Mouse (Mus musculus) heart, postnatal 25 days (tissue): ENCODE measurements around the gene Crlf2. TPM values are rescaled to one million over a fixed set of nuclear protein-coding genes. Genes with fewer than 3 reads are reported as not detected.

ENCODE experiments used
- DNase-seq: peaks from one replicate; pipeline ENCODE4 v3.0.0; 2022; ENCODE audit warnings: low spot score
- intact Hi-C: fragments of 180-260 bp; cut with DNase I; formaldehyde crosslinking; loops from one replicate; pipeline ENCODE4 v1.15.1; 2025
- total RNA-seq, 2 experiments: library from RNA; stranded (reverse); gene quantifications; 2 replicates each; pipeline ENCODE4 v1.2.3; 2021

The Crlf2 gene
- 1 to 10 TPM; 6.3 to 7.1 TPM for total RNA-seq

DNA sequence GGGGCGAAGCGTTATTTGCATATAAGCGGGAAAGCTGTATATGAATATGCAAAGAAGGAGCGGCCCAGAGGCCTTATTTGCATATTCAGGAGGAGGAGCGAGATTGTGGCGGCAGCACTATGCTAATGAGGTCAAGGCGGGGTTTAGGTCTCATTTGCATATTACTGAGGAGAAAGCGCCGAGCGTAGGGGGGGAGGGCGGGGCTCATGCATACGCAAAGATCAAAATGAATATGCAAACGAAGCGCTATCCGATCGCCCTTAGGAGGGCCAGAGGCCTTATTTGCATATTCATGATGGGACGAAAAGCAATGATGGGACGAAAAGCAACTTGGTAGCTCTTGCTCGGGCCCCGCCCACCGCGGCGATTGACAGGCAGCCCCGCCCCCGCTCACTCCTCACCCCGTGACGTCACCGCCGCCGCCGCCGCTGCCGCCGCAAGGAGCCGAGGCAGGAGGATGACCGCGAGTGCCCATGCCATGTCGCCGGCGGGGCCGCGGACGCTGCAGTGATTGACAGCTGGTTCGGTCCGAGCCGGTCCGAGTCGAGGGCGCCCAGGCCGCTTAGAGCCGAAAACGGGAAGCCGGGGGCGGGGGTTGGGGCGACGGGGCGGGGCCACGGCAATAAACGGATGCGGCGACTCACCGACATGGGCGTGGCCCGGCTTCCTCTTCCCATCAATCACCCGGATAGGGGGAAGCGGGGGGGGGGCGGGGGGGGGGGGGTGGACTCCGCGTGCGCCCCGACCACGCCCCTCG lies at the start of gene Crlf2:
Gene Crlf2, minus strand, starts transcription at position 590 of the 757 bp plus-strand sequence.
- intact Hi-C loops = no loop called here
- DNase-seq = peak; percentile 78

DNA sequence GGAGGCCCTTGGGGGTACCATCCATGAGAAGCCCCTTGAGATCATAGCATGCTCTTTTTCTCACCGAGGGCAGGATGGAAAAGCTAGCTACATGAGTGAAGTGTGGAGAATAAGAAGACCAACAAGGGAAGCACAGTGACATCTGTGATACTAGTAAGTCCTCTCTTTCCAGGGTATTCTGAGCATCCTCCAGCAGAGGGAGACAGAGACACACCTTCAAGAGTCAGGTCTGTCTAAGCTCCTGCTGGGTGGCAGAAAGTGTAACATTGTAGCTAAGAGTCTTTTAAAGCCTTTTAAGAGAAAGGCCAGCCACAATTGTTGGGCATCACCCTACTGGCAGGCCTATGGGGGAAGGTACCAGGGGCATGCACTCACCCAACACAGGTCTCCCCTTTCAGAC lies 43.8 kb upstream of the Crlf2 start:
- intact Hi-C loops = no loop called here
- no peak for DNase-seq

DNA sequence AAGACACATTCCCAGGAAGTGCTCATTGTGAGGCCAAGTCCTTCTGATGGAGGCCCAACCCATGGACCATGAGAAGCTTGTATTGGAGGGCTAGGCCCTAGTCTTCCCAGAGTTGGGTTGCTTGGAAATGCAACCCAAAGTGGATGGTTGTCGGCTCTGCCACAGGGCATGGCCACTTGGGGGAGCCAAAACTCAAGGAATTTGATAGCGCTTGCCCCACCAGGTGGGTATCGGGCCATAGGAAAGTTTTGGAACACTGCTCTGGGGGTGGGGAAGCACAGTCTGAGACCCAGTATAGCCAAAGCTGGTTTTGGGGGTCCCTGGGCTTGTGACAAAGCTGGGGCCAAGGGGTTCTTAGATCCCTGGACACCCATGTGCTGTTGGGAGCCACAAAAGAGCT lies 42.3 kb upstream of the Crlf2 start:
- DNase-seq = no peak
- intact Hi-C loops = no loop called here

DNA sequence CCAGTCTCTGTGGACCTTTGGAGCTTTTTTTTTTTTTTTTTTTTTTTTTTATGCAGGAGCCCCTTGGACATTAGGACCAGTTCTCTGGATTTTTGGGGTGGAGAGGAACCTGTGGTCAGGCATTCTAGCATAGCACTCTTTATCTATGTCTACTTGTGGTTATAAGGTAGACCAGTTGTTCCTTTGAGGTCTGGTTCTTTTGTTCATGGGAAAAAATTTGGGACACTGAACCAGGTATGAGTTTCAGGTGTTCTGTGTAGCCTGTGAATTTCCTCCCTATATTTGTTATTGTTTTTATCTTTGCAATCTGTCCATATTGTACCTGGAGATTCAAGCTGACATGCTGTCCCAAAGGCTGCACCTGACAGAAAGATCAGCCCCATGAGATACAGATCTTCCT lies 40.1 kb upstream of the Crlf2 start:
- intact Hi-C loops = no loop called here

DNA sequence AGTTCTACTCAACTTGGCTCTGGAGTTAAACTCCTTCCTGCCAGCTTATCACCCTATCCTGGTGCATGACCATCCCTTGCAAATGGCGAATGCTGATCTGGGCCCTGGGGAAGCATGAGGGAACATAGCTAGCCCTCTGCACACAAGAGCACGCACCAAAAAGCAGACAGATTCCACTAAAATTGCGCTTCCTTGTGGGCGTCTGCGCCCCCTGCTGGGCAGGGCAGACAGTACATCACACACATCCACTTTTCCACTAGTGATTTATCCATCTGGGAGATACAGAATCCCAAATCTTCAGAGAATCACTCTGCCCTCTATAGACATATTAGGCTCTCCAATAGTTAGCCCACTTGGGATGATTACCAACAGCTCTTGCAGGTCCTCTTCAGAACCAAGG lies 37.9 kb upstream of the Crlf2 start:
- DNase-seq = no peak
- intact Hi-C loops = loop anchor here (1.0 to 2.0 kb wide), 2 partner anchors 48 to 90 kb away; no protein-coding TSS in a partner anchor

More for the DNA sequence above, 40.1 kb upstream of the Crlf2 start:
- DNase-seq = no peak

DNA sequence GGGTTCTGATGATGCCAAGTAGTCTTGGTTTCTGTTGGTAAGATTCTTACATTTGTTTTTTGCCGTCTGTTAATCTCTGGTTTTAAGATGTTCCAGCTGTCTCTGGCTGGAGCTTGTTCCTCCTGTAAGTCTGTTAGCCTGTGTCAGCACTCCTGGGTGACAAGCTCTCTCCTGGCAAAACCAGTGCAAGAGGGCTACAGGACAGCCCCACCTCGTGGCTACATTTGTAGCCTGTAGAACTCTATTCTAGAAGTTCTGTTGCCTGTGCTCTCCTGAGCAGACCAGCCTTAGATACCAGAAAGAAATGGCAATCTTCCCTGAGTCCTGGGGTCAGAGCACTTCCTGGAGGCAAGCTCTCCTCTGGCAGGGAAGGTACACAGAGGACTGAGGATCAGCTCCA lies 4.0 kb upstream of the Crlf2 start:
- intact Hi-C loops = no loop called here
- DNase-seq = no peak

DNA sequence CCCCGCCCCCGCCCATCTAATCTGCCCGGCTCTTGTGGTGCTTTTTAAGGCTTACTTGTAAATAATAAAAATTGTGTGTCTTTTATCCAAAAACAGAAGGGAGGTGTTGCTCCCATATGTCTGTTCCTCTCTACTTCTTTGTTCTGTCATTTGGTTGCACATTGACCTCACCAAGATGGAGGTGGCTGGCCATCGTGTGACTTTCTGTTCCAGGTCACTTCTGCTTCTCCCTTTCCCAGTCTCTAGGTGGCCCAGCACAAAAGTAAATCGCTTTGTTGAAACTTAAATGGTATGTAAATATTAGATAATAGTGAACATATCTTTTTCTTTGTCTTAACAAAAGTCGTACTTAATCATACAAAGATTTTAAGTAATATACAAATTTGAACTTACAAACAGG lies 398 bp upstream of the Crlf2 start:
- DNase-seq = no peak
- intact Hi-C loops = no loop called here

DNA sequence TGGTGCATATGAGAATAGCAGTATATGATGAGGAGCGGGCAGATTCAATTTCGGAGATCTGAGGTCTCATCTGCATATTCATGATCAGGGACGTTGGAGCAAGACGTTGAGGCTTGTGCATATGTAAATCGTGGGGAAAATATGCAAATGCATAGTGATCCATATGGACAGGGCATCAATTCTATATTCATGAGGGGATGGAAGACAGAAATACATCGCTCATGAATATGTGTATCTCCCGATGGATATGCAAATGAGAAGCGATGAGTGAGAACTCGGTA lies 730 bp downstream of the Crlf2 start:
- intact Hi-C loops = no loop called here
- no peak for DNase-seq

DNA sequence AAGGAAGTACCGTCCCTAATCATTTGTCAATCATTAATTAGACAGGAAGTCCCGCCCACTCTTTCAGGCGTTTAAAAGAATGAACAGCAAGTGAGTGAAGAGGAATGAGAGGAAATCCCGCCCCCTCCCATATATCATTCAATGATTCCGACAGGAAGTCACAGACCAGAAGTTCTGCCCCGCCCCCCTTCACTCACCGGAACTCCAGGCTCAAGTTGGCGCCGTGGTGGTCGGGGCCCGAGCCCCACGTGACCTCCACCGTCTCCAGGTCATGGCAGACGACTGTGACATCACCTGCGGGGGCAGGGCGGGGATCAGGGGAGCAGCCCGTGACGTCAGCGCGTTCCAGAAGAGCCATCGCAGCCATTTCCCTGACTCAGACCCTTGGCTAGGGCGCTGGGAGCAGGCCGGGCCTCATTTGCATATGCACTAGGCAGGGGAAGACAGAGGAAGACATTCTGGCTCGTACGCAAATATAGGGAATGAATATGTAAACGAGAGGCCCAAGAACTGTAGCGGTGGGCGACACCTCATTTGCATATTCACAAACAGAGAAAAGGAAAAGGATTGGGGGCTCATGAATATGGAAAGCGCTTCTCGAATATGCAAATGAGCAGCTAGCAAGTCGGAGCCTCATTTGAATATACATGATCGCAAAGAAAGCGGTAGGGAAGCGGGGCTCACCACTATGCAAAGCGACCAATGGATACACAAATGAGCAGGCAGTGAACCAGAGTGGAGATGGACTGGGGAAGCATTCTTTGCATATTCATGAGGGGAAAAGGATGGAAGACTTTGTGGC lies 1.3 kb downstream of the Crlf2 start:
- peak; percentile 93 for DNase-seq
- intact Hi-C loops = no loop called here

DNA sequence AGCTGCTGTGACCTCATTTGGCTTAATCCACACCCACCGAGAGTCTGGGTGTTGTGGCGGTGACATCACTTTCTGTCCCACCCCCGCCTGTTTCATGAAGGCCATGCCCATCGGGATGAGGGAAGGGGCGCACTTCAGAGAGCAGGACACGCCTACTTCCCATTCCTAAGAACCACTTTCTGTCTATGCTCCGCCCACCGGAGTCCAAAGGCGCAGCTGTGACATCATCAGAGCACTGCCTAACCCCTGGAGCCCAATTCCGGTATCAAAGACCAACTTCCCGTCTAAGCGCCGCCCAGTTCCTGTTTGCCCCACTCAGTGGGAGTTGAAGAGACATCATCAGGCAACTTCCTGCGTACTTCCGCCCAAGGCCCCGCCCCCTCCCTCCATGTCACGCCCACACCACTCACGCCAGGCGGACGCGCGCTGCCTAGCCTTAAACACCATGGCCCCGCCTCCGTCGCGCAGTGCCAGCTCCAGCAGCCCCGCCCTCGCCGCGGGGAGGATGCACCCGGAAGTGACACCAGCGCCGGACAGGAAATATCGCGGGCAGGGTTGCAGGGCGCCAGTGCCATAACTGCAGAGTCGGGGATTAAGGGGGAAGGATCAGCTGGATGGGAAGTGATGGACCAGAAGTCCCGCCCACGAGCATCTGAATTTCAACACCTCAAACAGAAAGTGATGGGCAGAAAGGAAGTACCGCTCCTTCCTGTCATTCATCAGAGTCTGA lies 2.0 kb downstream of the Crlf2 start:
- peak; percentile 83 for DNase-seq
- intact Hi-C loops = no loop called here

DNA sequence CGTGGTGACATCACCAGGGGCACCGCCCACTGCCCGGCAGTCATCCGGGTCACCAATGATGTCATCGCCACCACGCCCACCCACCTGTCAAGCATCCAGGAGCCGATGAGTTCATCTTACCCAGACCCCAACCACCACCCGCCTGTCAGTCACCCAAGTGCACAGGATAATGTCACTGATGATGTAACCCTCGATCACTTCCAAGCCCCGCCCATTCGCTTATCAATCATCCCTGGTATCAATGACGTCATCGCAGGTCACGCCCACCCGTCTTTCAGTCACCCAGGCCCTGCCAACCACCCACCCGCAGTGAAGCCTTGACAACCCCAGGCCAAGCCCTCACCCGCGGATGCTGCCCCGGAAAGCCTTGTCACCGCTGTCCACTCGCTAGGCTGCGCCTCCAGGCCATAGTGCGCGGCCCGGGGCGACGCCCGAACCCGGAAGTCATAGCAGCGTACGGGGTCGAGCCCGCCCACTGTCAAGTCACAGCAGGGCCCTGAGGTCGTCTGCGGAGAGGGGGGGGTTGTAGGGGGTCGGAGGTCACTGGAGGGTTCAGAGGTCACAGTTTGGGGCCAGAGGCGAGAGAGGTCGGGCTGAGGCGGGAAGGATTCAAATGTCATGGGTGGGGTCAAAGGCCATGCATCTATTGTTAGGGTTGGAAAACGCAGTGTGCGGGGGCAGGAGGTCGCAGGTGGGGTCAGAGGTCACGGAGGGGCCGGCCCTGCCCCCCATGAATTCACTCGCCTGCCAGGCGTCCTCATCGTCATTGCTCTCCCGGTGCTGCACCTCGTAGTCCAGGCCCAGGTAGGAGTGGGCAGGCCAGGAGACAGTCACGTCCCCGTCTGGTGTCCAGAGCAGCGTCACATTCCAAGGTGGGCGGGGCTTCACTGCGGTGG lies 2.9 kb downstream of the Crlf2 start:
- intact Hi-C loops = no loop called here
- no peak for DNase-seq

DNA sequence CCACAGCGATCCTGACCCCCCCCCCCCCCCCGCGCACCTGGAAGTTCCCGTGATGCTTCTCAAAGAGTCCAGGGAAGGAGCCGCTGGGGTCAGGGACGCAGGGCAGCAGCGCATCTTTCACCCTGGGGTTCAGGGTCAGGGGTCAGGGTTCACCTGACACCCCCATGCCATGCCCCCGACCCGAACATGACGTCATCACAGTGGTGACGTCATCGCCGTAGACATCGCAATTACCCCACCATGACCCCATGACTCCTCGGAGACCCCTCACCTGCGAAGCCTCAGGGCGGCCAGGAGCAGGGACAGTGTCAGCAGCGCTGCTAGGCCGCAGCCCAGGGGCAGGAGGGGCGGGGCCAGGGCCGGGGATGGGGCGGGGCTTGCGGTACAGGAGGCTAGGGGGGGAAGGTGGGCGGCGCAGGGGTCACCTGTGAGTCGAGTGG lies 3.5 kb downstream of the Crlf2 start:
- intact Hi-C loops = no loop called here
- DNase-seq = no peak

DNA sequence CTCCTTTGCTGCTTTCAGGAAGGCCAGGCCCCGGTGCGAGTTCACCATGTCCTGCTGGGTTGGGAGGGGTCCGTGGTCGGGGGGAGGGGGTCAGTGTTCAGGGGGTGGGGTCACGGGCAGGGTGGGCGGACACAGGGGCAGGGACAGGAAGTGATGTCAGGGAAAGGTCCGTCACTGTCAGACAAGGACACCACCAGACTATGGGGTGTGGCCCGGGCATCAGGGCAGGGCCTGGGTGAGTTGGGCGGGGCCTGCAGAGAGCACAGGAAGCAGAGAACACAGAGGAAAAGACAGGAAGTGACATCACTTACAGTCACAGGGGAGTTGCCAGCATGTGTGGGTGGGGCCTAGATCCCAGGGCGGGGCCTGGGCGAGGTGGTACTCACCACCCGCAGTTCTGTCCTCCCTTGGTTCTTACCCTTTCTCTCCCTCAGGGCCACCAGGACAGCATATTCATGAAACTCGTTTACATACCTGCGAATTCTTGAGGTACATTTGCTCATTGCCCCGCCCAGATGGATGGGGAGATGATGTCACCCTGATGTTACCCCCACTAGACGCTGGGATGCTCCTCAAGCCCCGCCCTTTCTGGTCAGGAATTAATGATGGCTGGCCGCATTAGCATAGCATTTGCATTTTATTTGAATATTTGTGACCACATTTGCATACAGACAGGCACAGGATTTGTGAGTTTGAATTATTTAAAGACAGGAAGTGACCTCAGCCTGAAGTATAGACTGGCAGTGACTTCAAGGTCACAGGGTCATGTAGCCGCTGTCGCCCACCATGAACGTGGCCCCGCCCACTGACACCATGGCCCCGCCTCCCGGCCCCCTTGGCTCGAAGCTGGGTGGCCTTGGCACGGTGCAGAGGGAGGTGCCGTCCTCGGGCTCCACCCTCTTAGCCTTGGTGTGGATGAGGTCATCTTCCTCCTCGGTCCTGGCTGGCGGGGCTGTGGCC lies 4.4 kb downstream of the Crlf2 start:
- no peak for DNase-seq
- intact Hi-C loops = no loop called here

DNA sequence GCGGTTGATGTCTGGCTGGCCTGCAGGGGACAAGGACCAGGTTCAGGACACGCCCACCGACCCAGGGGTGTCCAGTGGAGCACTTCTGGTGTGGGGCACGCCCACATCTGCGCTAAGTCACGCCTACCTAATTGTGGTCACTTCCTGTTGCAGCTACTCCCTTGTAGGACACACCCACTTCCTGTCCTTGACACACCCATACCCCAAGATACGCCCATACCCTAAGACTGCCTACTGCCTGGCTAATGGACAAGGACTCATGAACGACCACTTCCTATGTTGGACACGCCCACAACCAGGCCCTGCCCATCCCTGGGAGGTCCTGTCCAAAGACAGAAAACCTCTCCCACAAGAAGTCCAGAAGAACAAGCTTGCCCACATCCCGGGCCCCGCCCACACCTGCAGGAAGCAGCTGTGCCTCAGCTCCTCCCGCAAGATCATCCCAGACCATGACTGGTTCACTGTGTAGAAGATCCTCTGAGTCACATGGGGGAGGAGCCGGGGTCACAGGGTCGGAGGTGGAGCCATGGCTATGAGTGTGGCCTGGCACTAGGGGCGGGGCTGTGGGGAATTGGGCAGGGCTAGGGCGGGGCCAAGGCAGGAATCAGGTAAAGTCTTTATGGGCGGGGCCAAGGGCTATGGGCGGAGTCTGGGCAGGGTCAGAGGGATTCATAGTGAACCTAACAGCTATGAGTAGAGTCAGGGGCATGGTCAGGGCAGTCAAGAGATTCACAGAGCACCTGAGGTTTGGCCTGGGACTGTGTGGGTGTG lies 5.4 kb downstream of the Crlf2 start:
- intact Hi-C loops = no loop called here
- no peak for DNase-seq

DNA sequence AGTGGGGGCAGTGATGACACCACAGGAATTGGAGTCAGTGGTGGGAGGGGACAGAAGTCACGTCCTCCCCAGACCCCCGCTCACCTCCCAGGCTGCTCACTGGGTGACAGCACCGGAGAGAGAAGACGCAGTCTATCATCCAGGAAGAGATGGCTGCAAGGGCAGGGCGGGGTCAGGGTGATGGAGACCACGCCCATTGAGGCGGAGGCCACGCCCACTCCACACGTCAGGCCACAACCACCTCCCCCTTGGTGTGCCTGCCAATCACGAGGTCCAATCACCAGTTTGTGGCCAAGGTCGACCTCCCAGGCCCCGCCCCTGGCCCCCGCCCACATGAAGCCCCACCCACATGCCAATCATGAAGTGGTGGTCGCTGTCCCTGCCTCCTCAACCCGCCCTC lies 6.3 kb downstream of the Crlf2 start:
- DNase-seq = no peak
- intact Hi-C loops = no loop called here

DNA sequence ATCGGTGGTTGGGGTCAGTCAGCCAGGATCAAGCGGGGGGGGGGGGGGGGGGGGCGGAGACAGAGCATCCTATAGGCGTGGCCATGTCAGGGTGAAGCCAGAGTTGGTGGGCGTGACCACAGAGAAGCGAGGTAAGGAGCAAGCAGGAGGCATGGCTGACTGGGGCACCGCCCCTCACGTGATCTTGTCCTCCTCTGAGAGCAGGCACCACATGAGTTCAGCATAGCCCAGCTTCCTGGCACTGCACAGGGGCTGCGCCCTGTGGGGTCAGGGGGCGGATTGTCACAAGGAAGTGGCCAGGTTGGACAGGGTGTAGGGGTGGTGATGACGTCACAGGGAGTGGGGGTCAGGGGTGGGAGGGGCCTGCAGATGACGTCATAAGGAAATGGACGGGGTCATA lies 6.7 kb downstream of the Crlf2 start:
- DNase-seq = no peak
- intact Hi-C loops = no loop called here

DNA sequence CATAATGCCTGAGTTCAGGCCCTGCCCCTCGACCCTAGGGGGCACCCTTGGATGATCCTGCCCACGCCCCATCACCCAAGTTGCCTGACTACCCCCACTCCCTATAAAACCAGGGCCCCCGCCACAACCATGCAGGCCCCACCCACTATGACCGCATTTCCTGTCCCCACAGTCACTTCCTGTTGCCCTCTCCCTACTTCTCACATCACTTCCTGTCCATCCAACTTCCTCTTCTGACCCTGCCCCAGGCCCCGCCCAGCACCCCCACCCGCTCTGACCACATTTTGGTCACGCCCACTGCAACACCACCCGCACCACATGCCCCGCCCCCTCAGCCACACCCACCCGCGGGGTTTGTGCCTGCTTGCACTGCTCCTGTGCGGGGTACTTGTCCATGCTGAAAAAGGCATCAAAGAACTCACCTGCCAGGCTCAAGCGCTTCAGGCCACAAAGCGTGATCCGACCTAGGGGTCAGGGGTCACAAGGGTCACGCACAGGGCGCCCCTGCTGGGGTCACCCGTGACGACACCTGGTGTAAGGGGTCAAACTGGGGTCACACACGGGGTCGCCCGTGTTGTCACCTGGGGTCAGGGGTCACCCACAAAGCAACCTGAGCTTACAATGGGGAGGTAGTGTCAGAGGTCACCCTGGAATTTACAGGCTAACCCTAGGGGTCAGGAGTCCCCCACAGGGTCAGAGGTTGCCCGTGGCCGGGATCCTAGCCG lies 7.6 kb downstream of the Crlf2 start:
- no peak for DNase-seq
- intact Hi-C loops = no loop called here
